Mouse (Mus musculus) left cerebral cortex, adult 11 months (tissue): ENCODE data around the gene Trub1.
A peak's percentile ranks its signal among the peaks of the same experiment; 100 is the strongest.

Source experiments
- DNase-seq: peaks from one replicate; pipeline ENCODE4 v3.0.0; 2022; ENCODE audit warnings: low spot score

Gene Trub1

DNA sequence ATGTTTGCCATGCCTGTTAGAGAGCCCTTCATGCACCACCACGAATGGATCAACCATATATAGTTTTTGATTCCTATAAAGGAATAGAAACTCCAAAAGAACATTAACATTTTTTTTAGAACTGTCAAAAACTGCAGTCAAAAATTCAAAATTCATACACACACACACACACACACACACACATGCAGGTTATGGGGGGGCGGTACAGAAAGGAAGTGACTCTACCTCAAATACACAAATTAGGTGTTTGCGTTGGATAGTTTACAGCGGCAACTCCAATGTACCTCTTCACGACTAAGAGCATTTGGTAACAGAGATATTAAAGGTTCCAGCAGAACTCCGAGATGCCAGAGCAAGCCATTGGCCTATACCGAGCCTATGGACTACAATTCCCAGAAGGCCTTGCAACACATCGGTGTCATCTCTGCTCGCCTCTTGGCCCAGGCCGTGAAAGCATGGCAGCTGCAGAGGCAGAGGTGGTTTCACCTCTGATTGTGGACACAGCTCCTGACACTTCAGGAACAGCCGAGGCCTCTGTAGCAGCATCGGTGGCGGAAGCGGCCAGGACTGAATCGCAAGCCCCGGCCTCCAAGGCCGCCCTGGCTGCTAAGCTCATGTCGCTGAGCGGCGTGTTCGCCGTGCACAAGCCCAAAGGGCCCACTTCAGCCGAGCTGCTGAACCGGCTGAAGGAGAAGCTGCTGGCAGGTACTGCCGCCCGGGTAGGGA is at the start of gene Trub1:
Gene Trub1, plus strand, starts transcription at position 421 of the 726 bp plus-strand sequence.
- DNase-seq: peak; percentile 80

DNA sequence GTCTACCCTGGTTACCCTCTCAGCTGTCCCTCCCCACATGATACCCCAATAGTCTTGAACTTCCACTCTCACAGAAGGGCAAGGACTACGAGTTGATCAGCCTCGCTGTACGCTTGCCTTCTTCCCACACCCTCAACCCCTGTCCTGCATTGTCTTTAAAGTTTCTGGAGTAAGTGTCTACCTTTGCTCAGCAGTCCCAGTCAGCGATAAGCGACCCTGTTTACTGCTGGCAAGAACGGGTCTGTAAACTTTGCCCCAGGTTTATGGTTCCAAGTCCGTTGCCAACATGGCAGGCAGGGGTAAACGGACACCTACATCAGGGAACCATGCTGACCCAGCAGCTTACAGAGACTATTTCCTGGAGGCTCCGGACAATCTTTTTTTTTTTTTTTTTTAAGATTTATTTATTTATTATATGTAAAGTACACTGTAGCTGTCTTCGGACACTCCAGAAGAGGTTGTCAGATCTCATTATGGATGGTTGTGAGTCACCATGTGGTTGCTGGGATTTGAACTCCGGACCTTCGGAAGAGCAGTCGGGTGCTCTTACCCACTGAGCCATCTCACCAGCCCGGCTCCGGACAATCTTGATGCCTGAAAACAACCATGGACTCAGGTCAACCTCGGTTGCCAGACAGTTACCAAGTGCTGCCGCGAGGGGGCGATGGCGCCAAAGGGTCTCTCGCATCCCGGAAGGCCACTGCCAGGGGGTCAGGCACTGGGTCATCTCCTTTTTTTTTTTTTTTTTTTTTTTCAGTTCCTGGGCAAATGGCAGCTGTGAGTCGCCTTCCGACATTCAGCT is 48.8 kb upstream of the Trub1 start:
- DNase-seq: peak; percentile 40

DNA sequence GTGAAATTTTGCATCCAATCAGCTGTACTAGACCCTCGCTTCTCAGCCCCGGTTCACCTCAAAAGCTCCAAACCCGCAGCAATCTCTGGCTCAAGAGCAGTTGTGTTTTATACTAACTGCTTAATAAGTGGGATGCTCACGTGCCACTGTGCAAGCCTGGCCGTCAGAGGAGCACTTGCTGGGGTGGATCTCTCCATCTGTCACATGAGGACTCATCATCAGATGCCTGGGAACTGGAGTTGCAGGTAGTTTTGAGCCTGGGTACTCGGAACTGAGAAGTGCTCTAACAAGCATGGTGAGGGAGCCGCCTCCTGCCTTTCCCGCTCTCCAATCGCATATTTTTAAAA is 48.2 kb upstream of the Trub1 start:
- DNase-seq: no peak

DNA sequence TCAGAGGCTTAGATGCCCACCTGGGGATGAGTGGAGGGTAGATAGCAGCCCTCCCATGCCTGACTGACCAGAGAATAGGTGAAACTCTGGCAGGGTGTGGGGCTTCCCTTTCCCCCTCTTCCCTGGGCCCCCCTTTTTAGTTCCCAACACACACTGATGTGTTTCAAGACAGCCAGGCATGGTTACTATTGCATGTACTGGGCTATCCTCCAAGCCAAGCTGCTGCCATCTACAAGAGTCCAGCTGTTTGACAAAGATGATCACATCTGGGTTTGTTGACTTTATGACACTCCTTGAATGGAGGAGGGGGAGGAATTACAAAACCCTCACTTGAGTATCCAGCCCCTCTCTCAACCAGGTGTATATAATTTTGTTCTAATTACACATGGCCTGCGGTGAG is 44.8 kb upstream of the Trub1 start:
- DNase-seq: no peak

DNA sequence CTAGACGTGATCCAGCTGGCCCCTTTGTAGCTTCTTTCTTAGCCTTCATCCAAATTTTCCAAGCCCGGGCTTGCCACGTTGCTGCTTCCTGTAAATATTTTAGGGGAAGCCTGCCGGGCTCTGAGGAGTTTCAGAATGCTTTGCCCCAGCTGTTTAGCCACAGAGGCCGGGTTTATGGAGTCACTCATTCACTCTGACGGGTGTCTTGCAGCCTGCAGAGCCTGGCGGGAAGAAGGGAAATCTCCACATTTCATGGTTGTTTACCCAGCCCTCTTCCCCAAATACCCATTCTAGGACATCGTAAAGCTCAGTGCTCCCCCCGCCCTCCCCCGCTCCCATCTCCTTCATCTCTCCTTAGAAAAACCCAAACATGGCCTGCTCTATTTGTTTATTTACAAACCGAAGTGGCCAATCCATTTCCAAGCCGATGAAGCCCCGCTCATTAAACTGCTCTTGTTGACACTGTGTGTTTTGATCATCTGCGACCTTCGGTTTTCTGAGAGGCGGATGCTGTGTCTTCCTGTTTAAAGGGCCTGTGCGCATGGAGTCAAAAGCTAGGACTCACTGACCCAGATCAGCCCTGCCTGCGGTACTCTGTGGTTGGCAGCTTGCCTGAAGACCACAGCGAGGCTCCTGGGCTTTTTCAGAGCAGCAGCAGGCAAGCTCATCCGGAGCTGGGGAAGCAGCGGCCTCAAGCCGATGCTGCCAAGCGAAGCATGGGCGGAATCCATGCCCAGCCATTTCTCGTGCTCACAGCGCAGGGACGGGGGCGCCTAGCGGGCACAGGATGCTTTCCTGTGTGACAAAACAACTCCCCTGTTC is 41.1 kb upstream of the Trub1 start:
- peak; percentile 13 for DNase-seq

DNA sequence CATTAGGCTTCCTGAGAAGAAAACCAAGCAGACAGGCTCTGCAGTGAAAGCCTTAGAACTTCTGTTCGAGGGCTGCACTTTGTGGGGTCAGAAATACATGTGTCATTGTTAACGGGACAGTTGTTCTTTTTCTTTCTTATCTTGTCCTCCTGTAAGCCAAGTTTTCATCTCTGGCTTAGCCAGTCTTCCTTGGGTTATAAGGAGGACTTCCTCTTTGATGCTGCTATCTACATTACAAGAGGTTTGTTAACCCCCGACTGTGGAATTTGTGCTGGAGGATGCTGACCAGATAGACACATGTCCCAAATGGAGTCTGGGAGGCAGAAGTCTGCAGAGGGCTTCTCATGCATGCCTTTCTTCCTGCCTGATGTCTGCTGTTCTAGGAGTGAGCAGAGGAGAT is 39.5 kb upstream of the Trub1 start:
- DNase-seq: no peak

DNA sequence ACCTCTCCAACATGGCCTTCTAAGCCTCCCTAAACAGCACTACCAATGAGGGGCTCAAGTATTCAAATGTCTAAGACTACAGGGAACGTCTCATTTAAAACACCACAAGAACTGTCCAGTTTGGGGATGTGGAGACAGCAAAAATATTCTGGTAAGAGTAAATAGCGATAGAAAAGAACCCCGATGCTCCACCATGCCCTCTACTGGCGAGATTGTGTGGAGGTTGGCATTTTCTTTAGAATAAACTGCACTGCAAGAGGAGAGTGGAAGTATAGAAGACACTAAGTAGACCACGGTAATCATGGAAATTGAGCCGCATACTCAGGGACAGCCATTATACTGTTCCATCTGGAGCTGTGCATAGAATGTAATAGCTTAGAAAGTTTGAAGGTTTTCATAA is 38.8 kb upstream of the Trub1 start:
- DNase-seq: no peak

DNA sequence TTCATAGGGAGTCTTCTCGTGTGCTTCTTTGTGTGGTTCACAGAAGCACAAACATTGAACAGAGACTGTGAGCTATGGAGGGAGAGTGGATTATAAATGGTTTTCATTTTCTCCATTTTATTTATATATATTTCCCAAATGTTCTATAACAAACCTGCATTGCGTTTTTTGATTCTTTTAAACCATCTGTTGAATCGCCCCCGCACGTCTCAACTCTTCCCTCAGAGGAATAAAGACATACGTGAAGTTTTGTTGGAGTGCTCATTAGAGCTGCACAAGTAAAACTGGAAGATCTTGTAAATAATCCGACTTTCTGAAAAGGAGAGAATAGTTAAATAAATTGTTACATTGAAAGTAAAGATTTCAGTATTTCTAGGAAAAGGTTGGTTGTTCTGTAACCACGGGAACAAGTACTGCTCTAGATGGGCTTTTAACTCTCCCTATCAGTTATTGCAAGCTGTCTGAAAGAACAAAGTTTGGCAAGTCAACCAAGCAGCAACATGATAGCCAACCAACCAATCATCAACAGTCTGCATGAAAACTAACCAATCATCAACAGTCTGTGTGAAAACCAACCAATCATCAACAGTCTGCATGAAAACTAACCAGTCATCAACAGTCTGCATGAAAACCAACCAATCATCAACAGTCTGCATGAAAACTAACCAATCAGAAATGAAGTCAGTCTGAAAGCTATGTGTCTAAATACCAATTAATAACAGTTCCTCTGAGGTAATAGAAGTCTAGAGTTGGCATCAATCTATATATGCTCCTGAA is 37.5 kb upstream of the Trub1 start:
- no peak for DNase-seq

DNA sequence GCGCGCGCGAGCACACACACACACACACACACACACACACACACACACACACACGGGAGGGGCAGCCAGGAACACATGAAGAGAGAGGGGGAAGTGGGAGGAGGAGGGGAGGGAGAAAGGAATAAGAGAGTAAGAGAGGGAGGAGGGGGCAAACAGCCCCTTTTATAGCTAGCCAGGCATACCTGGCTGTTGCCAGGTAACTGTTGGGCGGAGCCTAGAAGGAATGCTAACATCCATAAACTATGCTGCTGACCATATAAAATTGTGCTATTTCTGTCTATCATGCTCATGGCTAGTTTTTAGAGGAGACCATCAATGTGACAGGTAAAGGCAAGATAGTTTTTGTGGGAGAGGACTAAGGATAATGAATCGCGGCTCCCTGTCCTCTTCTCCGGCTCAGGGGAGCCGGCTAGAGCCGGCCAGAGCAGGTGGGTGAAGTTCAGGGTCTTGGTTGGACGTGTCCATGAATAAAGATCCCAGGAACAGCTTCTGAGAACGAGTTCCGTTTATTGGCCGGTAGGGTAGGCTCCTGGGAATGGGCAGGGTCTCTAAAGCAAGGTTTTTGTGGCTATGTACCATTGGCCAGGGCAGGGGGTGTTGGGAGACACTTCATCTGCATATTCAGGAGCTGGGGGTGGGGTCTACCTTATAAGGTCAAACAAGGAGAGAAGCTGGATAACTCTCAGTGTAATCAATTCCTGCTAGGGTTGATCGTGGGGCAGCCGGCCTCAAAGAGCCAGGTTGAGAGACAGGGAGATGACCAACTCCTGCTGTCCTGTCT is 34.7 kb upstream of the Trub1 start:
- no peak for DNase-seq

DNA sequence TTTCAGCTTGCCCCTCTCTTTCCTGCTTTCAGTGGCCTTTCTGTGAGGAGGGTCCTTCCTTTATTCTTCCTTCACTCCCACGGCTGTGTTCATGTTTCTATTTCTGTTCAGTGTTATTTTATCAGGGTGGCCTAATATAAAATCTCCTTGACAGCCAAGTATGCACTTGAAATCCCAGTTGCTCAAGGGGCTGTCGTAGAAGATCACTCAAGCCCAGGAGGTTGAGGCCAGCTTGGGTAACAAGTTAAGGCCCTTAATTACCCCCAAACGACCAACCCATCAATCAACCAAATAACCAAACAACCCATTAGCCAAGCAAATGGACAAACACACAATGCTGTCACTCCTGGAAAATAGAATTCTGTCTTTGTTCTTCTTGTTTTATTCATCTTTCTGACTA is 29.3 kb upstream of the Trub1 start:
- DNase-seq: no peak

DNA sequence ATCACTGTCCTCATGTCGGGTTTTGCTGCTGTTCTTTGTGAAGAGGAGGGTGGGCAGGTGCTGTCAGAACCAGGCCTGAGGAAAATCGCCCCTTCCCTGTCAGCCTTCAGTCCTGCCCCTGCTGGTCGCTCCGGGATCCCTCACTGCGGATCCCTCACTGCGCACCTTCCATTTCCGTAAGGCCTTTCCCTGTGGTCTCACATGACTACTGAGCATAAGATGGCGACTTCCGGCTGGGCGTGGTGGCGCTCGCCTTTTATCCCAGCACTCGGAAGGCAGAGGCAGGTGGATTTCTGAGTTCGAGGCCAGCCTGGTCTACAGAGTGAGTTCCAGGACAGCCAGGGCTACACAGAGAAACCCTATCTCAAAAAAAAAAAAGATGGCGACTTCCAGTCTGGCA is 27.4 kb upstream of the Trub1 start:
- no peak for DNase-seq

DNA sequence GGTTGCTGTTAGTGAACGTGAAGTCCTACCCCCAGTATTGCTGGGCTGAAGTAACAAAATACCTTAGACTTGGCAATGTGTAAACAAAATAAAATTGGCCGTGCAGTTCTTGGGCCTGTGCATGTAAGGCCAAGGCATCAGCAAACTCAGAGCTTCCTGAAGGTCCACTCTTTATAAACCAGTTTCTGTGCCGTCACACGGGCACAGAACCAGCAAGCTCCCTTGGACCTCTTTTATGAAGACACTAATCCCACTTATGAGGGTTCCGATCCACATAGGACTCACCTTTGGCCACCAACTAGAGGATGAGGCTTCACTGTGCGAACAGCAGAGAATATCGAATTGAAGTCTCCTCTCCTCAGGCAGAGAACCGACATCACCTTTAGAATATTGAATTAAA is 25.9 kb upstream of the Trub1 start:
- DNase-seq: no peak

DNA sequence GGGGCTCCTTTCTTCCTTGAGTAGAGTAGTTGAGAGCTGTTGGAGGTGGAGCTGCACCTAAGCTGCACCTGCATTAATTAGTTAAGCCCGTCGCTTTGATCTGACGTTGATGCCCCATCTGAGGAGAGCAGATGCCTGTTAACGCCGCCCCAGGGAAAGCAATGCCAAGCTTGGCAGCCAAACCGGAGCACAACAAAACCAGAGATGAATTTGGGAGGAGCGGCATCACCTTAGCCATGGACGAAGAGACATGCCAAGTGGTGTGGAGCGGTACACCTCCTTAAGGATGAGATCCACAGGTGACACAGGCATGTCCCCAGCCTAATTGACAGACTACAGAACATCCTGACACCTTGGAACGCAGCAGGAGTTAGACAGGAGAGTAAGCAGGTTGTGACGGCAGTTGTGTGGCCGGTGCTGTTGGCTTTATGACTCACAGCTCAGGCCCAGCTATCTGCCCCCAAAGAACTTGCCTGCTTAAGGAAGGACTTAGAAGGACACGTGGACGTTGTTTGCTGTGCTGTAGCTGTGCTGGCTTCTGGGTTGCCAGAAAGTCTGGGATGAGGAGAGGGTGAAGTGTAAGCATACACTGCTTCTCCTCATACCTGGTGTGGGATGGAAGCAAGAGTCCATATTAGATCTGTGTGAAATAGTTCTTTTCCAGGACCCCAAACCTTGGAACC is 24.8 kb upstream of the Trub1 start:
- DNase-seq: no peak

DNA sequence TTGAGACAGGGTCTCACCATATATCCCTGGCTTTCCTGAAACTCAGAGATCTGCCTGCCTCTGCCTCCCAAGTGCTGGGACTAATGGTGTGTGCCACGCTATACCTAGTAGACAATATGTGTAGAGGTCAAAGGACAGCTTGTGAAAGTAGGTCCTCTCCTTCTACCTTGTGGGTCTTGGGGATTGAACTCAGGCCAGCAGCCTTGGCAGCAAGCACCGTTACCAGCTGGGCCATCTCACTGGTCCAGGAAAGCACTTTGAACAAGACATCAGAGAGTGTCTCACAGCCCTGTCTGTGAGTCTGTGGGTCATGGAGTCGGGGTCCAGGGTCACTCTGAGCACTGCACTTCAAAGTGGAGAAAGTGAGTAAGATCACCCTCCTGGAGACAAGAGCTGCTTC is 24.1 kb upstream of the Trub1 start:
- DNase-seq: no peak

DNA sequence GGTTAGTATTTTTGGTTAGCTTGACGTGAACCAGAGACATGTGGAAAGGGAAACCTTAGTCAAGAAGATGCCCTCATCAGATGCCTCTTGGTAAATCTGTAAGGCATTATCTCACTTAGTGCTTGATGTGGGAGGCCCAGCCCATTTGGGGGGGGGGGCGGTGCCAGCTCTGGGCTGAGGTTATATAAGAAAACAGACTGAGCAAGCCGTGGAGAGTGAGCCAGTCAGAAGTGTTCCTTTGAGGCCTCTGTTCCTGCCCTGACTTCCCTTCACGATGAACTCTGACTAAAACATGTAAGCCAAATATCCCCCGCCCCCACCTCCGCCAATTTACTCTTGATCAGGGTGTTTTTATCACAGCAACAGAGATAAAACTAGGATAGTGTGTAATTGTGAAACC is 22.8 kb upstream of the Trub1 start:
- DNase-seq: no peak

DNA sequence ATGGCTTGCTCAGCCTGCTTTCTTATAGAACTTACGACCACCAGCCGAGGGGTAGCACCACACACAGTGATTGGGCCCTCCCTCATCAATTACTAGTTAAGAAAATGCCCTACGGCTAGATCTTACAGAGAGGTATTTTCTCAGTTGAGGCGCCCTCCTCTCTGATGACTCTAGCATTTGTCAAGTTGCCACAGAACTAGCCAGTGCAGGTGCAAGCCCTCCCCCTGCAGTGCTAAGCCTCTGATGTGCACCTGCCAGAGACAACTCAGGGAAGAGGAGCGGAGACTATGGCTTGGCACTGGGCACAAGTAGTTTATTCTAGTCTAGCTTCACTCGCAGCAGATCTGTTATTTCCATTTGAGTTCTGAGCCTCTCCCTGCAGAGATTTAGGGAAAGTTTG is 21.2 kb upstream of the Trub1 start:
- DNase-seq: no peak

DNA sequence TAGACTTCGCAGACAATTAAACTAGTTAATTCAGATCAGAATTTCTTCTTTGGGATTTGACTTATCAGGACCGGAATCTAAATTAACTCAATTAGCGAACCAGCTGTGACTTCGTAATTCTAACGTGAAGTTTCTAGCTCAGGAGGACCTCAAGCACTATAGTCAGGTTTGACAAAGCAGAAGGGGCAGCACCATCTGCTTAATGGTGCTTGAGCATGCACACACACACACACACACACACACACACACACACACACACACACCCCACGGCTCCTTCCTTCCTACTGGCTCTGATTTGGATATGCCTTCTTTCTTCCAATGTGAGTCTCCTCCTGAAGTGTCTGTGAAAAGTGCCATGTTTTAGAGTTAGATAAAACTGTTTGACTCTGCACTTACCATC is 18.7 kb upstream of the Trub1 start:
- DNase-seq: no peak

DNA sequence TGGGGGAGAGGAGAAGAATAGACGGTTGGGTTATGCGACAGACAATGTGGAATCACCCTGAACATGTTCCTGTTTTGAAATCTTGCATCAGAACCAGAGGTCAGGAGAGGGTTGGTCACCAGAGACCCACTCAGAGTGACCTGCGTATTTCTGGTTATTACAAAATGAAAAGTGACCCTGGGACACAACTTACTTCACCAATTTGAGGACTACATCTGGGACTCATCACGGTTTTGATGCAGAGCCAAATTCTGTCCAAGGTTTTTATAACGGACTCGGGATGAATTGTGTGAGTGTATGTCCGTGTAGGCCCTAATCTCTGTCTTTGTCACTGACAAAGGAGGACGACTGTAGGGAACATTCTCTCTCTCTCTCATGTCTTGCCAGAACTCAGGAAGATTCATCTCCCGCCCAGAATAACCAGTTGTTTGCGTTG is 16.1 kb upstream of the Trub1 start:
- no peak for DNase-seq

DNA sequence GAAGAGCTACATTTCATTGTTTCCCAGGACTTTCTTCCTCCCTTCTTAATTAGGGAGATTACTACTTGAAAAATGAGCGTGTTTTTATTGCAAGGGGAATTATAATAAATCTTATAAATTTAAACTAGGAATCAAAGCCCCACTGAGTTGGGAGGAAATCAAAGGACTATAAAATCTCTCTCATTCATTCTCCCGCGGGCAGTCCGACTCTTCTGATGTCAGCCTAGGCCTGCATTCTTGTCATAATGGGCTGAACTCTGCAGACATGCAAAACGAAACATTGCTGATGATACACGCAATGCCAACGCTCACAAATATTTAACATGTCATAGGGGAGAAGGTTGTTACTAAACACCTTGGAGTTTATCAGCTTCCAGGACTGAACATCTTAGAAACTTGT is 15.7 kb upstream of the Trub1 start:
- no peak for DNase-seq

DNA sequence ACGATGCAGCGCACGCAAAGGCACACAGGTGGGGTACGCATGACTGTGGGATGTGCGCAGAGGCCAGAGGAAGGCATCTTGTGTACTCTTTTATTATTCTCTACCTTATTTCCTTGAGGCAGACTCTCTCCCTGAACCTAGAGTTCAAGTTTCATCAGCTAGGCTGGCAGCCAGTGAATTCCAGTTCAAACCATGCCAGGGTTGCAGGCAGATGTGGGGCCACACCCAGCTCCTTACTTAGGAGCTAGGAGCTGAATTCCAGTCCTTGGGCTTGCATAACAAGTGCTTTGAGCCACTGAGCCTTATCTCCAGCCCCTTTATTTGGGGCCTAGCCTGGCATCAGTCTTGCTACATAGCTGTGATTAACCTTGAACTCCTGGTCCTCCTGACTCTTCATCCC is 13.4 kb upstream of the Trub1 start:
- no peak for DNase-seq

DNA sequence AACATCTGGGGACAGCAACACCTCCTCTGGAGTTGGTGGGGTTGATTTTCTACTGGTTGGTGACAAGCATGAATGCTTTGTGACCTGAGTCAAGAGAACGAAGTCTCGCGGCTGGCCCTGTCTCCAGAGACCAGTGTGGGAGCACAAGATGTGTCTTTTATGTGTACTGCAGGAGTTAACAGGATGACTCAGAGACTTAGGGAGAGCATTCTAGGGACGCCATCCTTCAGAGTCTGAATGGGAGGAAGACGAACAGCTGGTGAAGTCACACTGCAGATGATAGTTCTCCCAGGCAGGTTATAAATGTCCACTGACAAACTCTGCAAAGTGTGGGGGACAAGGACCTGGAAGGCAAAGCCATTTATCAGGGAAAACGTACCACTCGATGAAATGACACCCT is 11.2 kb upstream of the Trub1 start:
- no peak for DNase-seq
